Mouse (Mus musculus) spleen, postnatal 36 days (tissue): Measurements from ENCODE around the gene Coro1c.

Source experiments
- DNase-seq, 2 experiments: peaks; one replicate each; pipeline ENCODE4 v3.0.0; 2022; ENCODE audit warnings: low spot score in 2 of 2, mixed read lengths in 1 of 2

Gene Coro1c

GRCm38 (mm10) chr5:113885623-113886022 is 22.9 kb downstream of the Coro1c start:
- no peak for DNase-seq

DNA sequence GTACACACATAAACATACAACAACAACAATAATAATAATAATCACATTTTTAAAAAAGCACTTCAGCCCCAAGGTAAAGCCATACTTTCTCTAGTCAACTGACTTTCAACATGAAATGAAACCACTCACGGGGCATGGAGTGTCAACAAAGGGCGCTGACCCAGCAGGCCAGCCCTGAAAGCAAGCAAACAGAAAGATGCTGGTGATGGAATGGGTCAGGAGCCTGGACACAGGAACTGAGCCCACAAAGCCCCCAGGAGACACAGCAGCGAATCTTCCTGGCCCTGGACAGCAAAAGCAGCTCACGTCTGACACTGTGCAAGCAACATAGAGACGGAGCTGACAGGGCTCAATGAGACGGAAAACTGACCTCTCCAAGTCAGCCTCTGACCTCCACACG is 23.8 kb downstream of the Coro1c start:
- no peak for DNase-seq

GRCm38 (mm10) chr5:113883384-113883771 is 25.2 kb downstream of the Coro1c start:
- DNase-seq: no peak

DNA sequence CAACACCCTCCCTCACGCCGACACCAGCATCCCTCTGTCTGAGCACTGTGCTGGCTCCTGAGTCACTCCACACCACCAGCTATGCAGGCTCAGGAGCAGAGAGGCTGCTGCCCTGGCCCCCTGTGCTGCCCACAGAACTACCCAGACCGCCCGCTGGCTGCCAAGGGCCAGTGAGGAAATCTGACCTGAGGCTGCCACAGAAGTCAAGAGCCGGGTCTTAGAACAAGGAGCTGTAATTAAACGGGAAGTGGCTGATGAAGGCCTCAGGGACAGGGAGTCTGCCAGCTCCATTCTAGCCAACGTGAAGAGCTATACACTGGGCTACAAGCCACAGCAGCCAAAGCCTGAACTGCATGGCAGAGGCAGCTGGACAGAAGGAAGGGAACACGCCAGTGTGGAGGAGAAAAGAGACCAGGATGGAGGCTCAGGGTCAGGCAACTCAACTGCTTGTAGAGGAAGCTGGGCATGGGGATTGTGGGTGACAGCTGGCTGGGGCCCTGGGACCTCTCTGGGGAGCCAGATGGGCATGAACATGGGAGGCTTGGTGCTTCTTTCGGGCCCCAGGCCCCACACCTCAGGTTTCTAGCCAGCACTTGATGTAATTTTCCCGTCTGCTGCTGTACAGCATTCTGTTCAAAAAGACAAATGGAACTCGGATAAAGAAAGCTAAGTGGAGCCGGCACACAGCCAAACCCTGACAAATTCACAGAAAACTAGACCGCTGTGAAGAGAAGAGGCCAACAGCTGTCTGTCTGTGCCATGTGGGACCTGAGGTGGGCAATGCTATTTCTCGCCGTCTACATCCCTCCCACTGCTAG is 25.8 kb downstream of the Coro1c start:
- DNase-seq: no peak

GRCm38 (mm10) chr5:113881136-113881535 is 27.4 kb downstream of the Coro1c start:
- DNase-seq: no peak

DNA sequence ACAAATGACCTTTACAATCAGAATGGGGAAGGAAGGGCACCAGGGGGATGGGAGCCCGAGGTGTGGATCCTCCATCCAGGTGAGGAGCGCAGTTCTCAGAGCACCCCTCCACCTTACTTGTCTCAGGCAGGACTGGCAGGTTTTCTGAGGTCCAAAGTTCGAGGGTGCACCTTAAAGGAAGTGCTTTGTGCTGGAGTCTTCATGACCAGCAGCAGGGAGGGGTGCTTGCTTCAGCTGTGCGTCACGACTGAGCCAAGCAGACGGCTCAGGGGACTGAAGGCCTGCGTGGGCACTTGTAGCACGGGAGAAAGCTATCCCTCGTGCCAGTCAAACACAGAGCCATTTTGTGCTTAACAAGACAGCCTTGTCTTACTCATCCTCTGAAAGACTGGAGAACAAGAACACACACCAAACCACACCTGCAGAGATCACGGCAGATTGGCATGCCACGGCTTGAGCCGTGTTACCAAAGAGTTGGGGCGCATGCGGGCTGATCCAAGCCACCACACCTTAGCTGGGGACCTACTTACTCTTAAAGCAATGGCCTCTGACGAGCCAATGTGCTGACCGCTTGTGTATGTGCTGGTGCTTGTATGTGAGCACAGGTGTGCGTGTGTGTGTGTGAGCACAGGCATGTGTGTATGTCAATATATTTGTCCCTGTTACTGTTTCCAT is 29.5 kb downstream of the Coro1c start:
- DNase-seq: no peak

GRCm38 (mm10) chr5:113877565-113877964 is 31.0 kb downstream of the Coro1c start:
- no peak for DNase-seq

DNA sequence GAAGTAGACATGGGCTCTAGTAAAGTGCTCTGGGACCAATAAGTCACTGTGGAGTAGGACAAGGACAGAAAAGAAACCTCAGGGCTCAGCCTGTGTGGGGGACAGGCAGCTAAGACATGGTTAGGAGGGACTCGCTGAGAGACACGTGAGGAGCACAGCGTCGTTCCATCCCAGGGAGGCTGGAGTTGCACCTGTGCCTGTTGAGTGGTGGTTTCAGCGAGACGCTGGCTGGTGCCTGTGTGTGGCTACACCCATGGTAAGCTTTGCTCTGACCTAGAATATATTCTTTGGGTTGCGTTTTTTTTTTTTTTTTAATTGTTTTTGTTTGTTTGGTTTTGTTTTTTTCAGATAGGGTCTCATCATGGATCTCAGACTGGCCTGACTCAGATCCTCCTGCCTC is 32.4 kb downstream of the Coro1c start:
- DNase-seq: no peak

- DNase-seq: no peak
Measured at GRCm38 (mm10) chr5:113875625-113876024, 32.9 kb downstream of the Coro1c start.

GRCm38 (mm10) chr5:113874063-113875024 is 34.2 kb downstream of the Coro1c start:
- DNase-seq: no peak

DNA sequence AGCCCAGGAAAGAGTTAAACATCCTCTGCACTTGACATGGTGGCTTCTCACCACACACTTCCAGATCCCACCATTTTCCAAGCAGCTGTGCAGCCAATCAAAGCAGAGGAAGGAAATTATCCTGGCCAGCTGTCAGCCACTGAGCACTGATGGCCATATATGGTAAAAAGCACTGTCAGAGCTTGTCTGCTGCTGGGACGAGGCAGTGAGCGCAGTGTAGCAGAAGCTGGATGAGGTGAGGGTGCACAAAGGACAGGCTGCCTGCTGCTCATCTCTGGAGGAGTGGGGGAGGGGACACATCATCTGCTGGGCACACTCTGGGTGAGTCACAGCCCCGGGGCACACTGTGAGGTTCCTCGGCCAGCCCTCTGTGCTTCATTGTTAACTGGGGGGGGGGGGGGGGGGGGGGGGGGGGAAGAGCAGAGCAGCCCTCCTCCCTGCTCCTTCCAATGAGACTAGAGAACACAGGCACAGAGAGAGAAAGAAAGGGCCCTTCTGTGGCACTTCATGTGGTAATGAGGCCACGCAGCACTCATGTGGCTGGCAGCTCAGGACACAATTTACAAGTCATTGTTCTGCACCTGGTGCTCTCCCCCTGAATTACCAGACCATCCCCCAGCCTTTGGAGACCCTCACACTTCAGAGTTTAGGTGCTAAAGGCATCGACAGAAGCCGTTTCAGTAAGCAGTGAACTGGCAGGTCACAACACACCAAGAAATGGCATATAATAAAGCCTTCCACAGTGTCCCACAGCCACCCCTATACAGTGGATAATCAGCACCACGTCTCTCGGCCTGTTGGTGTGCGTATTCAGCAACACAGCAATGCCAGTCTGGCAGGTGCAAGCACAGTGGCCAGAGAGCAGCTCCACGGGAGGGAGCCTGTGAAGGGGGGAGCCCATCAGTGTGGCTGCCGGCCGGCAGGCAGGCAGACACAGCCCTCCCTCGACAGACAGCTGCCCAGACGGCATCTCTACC is 35.3 kb downstream of the Coro1c start:
- peak; percentile 21 to 22 for DNase-seq

GRCm38 (mm10) chr5:113871903-113872548 is 36.5 kb downstream of the Coro1c start:
- DNase-seq: no peak

GRCm38 (mm10) chr5:113870393-113871040 is 38.0 kb downstream of the Coro1c start:
- DNase-seq: no peak

DNA sequence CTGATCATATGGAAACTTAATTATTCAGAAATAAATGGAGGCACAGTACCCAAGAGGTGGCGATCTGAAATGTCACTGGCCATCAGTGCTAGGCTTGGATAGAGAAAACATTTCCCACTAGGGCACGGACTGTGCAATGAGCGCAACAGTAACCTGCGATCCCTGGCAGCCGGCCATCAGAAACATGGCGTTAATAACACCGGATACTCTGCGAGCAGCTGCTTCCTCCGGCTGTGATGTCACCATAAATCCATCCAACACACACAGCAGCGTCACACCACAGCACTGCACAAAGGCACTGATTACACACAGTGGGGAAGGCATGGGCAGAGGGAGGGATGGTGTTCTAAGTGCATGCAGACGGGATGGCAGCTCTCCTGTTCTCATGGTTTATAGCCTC is 39.4 kb downstream of the Coro1c start:
- DNase-seq: no peak

GRCm38 (mm10) chr5:113864992-113865391 is 43.6 kb downstream of the Coro1c start:
- DNase-seq: no peak

DNA sequence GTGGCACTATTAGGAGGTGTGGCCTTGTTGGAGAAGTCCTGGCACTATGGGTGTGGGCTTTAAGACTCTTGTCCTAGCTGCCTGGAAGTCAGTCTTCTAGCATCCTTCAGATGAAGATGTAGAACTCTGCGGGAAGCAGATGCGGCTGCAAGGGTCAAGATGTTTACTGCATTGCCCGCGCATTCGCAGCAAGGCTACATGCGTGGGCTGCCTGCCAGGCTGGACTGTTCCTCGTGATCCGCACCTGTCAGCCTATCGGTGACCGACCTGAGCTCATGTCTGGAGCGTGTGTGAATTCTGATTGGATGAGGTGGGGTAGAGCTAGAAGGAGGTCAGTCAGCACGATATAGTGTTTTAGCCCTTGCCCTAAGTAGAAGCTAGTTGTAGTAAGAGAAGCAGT is 44.6 kb downstream of the Coro1c start:
- DNase-seq: no peak

DNA sequence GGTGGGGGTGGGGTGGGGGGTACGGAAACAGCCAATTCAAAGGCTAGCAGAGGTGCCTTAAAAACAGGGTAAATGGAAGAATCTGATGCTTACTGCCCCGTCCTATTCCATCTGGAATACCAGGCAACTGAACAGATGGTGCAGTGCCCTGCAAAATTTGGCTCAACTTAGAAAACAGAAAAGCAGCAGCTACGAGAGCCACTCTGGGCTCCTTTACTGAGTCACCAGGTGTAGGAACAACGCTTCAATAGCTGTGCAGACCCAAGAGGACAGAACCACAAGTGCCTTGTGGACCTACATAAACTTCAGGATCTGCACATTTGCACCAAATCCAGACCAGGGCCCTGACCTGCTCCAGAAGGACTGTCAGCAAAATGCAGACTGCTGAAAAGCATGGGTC is 46.1 kb downstream of the Coro1c start:
- no peak for DNase-seq

DNA sequence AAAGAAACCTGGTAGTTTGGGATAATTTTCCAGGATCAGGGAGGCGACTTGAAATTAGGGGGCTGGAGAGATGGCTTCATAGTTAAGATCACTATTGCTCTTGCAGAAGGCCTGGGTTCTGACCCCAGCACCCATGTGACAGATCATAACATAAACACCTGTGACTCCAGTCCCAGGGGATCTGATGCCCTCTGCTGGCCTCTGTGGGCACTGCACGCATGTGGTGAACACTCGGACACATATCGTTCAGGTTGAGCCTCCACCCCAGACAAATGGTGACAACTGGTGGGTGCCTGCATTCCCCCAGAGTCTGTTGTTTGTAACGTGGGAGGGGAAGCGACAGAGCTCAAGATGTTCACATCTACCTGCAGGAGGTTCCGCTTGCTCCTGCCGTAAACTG is 47.3 kb downstream of the Coro1c start:
- no peak for DNase-seq

DNA sequence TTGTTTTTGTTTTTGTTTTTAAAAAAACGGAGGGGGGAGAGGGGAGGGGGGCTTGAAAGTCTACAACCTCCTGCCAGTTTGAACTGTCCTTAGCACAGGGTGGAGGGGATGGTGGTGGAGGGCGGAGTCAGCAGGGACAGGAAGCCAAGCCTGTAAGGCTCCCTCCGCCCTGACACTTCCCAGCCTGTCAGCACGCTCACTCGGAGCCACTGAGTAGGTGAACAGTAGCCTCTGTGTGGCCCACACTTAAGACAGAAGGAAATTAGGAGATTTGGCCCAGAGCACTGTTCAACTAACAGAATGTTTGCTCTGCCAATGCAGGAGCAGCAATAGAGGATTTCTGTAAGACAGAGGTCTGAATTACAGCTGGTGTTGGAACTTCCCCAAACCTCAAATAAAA is 49.6 kb downstream of the Coro1c start:
- no peak for DNase-seq

DNA sequence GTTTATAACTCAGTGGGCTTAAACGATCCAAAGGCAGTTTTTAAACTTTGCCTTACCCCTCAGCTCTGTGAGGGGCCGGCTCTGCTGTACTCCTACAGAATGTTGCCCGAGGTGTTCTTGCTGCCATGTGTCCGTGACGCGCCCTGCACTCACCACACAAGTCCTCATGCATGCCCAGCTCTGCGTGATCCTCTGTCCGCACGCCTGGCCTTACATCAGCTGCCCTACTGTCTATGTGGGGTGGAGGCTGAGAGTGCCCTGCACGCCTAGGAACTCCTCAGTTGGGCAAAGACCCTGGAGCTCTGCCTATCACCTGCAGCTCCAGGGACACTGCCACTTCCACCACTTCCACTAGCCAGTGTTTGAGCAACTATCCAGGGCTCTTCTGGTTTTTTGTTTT is 50.0 kb downstream of the Coro1c start:
- no peak for DNase-seq
